Mouse (Mus musculus) intestine, postnatal 0 days (tissue): ENCODE data around the gene Mthfd1. TPM values are rescaled to one million over a fixed set of nuclear protein-coding genes. Genes with fewer than 3 reads are reported as not detected.

Experiments used
- ATAC-seq: fragments of 200-750 bp; cut with Nextera tagmentation; 2 replicates; pipeline ENCODE4 v1.8.0; 2017; ENCODE audit warnings: mild to moderate bottlenecking, moderate TSS enrichment, moderate library complexity
- H3K27ac ChIP-seq: fragments of 300-500 bp; sonication (generic); 2 replicates; pipeline ENCODE4 v1.5.1; 2014; ENCODE audit warnings: mild to moderate bottlenecking, low read depth, low read length, moderate library complexity
- H3K27me3 ChIP-seq: fragments of 300-500 bp; sonication (generic); replicated peaks from 2 replicates; pipeline ENCODE4 v1.6.1; 2014; ENCODE audit warnings: low read length, mixed read lengths; ENCODE audit not compliant: control insufficient read depth, insufficient read depth
- H3K36me3 ChIP-seq: fragments of 300-500 bp; sonication (generic); 2 replicates; pipeline ENCODE4 v1.6.1; 2014; ENCODE audit warnings: mild to moderate bottlenecking, moderate library complexity; ENCODE audit not compliant: control insufficient read depth, insufficient read depth
- H3K4me1 ChIP-seq: fragments of 300-500 bp; sonication (generic); replicated peaks from 2 replicates; pipeline ENCODE4 v1.6.1; 2014; ENCODE audit warnings: antibody characterized with exemption, low read length, mixed read lengths; ENCODE audit not compliant: control insufficient read depth, insufficient read depth
- H3K4me2 ChIP-seq: fragments of 300-500 bp; sonication (generic); replicated peaks from 2 replicates; pipeline ENCODE4 v1.6.1; 2014; ENCODE audit warnings: low read depth, mild to moderate bottlenecking, moderate library complexity
- H3K4me3 ChIP-seq: fragments of 300-500 bp; sonication (generic); 2 replicates; pipeline ENCODE4 v1.5.1; 2014; ENCODE audit warnings: low read depth, low read length
- H3K9ac ChIP-seq: fragments of 300-500 bp; sonication (generic); 2 replicates; pipeline ENCODE4 v1.6.1; 2014; ENCODE audit warnings: mild to moderate bottlenecking, low read depth, low read length
- H3K9me3 ChIP-seq: fragments of 300-500 bp; sonication (generic); 2 replicates; pipeline ENCODE4 v1.6.1; 2016; ENCODE audit warnings: mixed run types; ENCODE audit not compliant: control insufficient read depth
- CTCF ChIP-seq: sonication (generic); IDR thresholded peaks from 2 replicates; pipeline ENCODE4 v1.5.1; 2016; ENCODE audit warnings: low read depth, mild to moderate bottlenecking, control low read depth, antibody characterized with exemption, moderate library complexity
- WGBS: fragments of 180-500 bp; shearing (Covaris S2); extraction: QIAGEN DNeasy Blood & Tissue Kit; methylation state at CpG from one replicate; pipeline ENCODE4 v1.1.7; 2014; 5-methylcytosine and 5-hydroxymethylcytosine counted together
- polyA plus RNA-seq: library from polyadenylated mRNA; unstranded; fragments of >200 nt; fragmentation: Nextera tagmentation; extraction: Ambion mirVana; gene quantifications from 2 replicates; pipeline ENCODE4 v1.2.1, GENCODE M21; 2015

Gene Mthfd1
- polyA plus RNA-seq, 1 experiment from 2014 or later: 18.4 TPM

DNA sequence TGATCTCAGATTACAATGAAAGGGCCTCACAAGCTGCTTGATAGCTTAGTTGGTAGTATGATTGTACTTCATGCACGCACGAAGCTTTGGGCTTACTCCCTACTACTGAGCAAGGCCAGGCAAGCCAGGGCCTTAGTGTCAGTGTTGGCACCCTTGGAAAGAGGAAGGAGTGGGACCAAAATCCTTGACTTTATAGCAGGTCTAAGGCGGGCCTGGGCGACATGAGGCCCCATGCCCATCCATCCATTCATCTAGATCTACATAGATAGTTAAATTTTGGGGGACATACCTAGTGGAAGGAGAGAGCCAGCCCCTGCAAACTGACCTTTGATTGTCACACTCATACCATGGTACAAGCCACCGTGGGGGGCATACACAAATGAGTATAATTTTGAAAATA is 53.3 kb downstream of the Mthfd1 start:
- WGBS: 87% methylated on average over 5 of the region's 5 CpGs

GRCm38 (mm10) chr12:76310007-76310406 is 54.9 kb downstream of the Mthfd1 start:
- no peak for TF ChIP-seq CTCF
- ATAC-seq: no peak
- H3K4me3 ChIP-seq: no peak overlapping the region
- peaks cover 19% of the 10 kb centered on the region for H3K36me3 ChIP-seq
- 0 out of 2 replicates have a peak, but pooled peaks cover 4% of the 10 kb centered on the region for H3K4me1 ChIP-seq
- H3K9me3 ChIP-seq: no peaks in the 10 kb centered on the region
- no peak overlapping the region for H3K27ac ChIP-seq
- H3K4me2 ChIP-seq: no peak overlapping the region
- H3K9ac ChIP-seq: no peak overlapping the region
- no peaks in the 10 kb centered on the region for H3K27me3 ChIP-seq
- 62% methylated on average over 6 of the region's 6 CpGs for WGBS

More for the DNA sequence above, 53.3 kb downstream of the Mthfd1 start:
- H3K4me1 ChIP-seq: 0 out of 2 replicates have a peak, but pooled peaks cover 4% of the 10 kb centered on the region
- peaks cover 19% of the 10 kb centered on the region for H3K36me3 ChIP-seq
- H3K27ac ChIP-seq: no peak overlapping the region
- H3K27me3 ChIP-seq: no peaks in the 10 kb centered on the region
- no peaks in the 10 kb centered on the region for H3K9me3 ChIP-seq
- no peak overlapping the region for H3K4me2 ChIP-seq
- no peak overlapping the region for H3K4me3 ChIP-seq
- TF ChIP-seq CTCF: no peak
- no peak for ATAC-seq
- no peak overlapping the region for H3K9ac ChIP-seq

- Histone ChIP-seq H3K4me1 (0 out of 2 replicates have a peak, but pooled peaks cover 4% of the 10 kb centered on the region), H3K4me3 (no peak overlapping the region), H3K9ac (no peak overlapping the region), H3K4me2 (no peak overlapping the region), H3K27ac (no peak overlapping the region; the same call in 1 of the 2 replicates), H3K36me3 (peaks cover 23% of the 10 kb centered on the region), H3K9me3 (no peaks in the 10 kb centered on the region), H3K27me3 (no peaks in the 10 kb centered on the region)
- 73% methylated on average over 6 of the region's 6 CpGs for WGBS
- no peak for ATAC-seq
- no peak for TF ChIP-seq CTCF
Measured at GRCm38 (mm10) chr12:76310633-76311032, 55.5 kb downstream of the Mthfd1 start.

GRCm38 (mm10) chr12:76311227-76311626 is 56.1 kb downstream of the Mthfd1 start:
- TF ChIP-seq CTCF: no peak
- WGBS: 81% methylated on average over 9 of the region's 9 CpGs
- no peak for ATAC-seq
- no peaks in the 10 kb centered on the region for H3K9me3 ChIP-seq
- no peak overlapping the region for H3K9ac ChIP-seq
- H3K27me3 ChIP-seq: no peaks in the 10 kb centered on the region
- H3K4me1 ChIP-seq: 0 out of 2 replicates have a peak, but pooled peaks cover 4% of the 10 kb centered on the region
- H3K36me3 ChIP-seq: peaks cover 26% of the 10 kb centered on the region
- no peak overlapping the region for H3K4me2 ChIP-seq
- no peak overlapping the region for H3K27ac ChIP-seq
- no peak overlapping the region for H3K4me3 ChIP-seq

DNA sequence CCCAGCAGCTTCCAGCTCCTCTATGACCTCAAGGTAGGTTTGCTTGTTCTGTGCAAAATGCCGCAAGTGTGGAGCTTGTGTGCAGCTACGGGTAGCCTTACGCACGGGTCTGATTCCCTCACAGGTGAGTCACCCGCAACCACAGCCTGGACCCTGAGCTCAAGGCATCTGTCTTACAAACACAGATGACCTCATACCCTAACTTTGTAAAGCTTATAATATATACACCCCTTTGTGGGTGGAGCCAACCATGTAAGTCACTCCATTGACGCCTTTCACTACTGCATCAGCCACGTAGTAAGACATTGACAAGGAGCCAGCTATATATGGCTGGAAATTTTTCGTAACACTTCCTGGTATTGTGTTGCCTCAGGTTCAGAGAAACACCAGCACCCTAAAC is 56.9 kb downstream of the Mthfd1 start:
- WGBS: 65% methylated on average over 8 of the region's 8 CpGs
- H3K4me2 ChIP-seq: 0 out of 2 replicates have a peak overlapping the region, but pooled peaks have one; percentile 6
- H3K4me3 ChIP-seq: no peak overlapping the region
- peaks cover 26% of the 10 kb centered on the region for H3K36me3 ChIP-seq
- no peak overlapping the region for H3K27ac ChIP-seq
- H3K4me1 ChIP-seq: 0 out of 2 replicates have a peak, but pooled peaks cover 4% of the 10 kb centered on the region
- H3K27me3 ChIP-seq: no peaks in the 10 kb centered on the region
- H3K9me3 ChIP-seq: no peaks in the 10 kb centered on the region
- H3K9ac ChIP-seq: no peak overlapping the region
- peak; percentile 89 for ATAC-seq
- TF ChIP-seq CTCF: no peak

DNA sequence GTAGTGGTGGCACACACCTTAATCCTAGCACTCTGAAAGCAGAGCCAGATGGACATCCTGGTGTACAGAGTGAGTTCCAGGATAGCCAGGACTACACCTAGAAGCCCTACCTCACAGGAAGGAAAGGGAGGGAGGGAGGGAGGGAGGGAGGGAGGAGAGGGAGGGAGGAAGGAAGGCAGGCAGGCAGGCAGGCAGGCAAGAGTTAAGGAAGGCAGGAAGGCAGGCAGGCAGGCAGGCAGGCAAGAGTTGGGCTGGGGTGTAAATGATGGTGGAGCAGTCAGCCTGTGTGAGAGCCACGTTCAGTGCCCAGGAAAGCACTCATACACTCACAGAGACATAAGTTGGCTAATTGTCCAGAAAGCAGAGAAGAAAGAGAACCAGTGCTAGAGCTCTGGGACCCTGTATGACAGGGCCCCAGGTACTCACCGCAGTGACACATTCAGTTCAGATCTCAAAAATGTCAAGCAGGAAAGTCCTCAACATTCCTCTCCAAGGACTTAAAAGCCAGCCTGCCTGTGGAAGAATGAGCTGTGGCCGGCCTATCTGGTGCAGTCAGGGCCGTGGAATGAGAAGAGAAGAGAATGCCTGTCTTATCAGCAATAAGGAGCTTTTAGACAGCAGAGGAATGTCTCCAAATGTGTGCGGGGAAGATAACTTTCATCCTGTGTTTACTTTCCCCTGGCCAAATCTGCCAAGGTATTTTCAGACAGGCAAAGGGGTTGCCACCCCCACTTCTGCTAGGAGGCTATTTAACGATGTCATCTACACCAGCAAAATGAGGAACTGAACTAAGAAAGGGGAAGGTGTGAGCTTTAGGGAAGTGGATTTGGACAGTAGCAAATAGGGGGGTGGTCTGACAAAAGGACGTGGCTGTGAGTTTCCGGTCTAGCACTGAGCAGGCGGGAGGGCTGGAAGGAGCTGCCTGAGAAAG is 63.4 kb downstream of the Mthfd1 start:
- Histone ChIP-seq H3K27me3 (no peaks in the 10 kb centered on the region), H3K36me3 (peaks cover 22% of the 10 kb centered on the region), H3K27ac (no peak overlapping the region), H3K4me3 (no peak overlapping the region), H3K9ac (no peak overlapping the region), H3K4me1 (no peaks in the 10 kb centered on the region), H3K9me3 (no peaks in the 10 kb centered on the region), H3K4me2 (no peak overlapping the region)
- 33% methylated on average over 9 of the region's 9 CpGs for WGBS
- TF ChIP-seq CTCF: no peak
- ATAC-seq: no peak
